Mouse (Mus musculus) lung, embryonic 14.5 days (tissue): ENCODE results near the gene Atp6v0a1. TPM values are rescaled to one million over a fixed set of nuclear protein-coding genes. Genes with fewer than 3 reads are reported as not detected.

Experiments
- ATAC-seq: fragments of 200-750 bp; cut with Nextera tagmentation; 2 replicates; pipeline ENCODE4 v1.8.0; 2017; ENCODE audit warnings: mild to moderate bottlenecking, moderate TSS enrichment, moderate library complexity; ENCODE audit not compliant: insufficient read depth
- DNase-seq: peaks from one replicate; pipeline ENCODE4 v3.0.0-alpha.2; 2015
- H3K27ac ChIP-seq: fragments of 300-500 bp; sonication (generic); 2 replicates; pipeline ENCODE4 v1.5.1; 2014; ENCODE audit warnings: low read depth, mild to moderate bottlenecking, moderate library complexity
- H3K27me3 ChIP-seq: fragments of 300-500 bp; sonication (generic); 2 replicates; pipeline ENCODE4 v1.6.1; 2014; ENCODE audit warnings: low read length, control low read depth; ENCODE audit not compliant: insufficient read depth
- H3K36me3 ChIP-seq: fragments of 300-500 bp; sonication (generic); 2 replicates; pipeline ENCODE4 v1.6.1; 2014; ENCODE audit warnings: control low read depth; ENCODE audit not compliant: insufficient read depth
- H3K4me1 ChIP-seq: fragments of 300-500 bp; sonication (generic); 2 replicates; pipeline ENCODE4 v1.6.1; 2014; ENCODE audit warnings: antibody characterized with exemption, control low read depth; ENCODE audit not compliant: insufficient read depth
- H3K4me2 ChIP-seq: fragments of 300-500 bp; sonication (generic); 2 replicates; pipeline ENCODE4 v1.6.1; 2014; ENCODE audit warnings: mild to moderate bottlenecking
- H3K4me3 ChIP-seq: fragments of 300-500 bp; sonication (generic); 2 replicates; pipeline ENCODE4 v1.5.1; 2014; ENCODE audit warnings: low read depth, low read length
- H3K9ac ChIP-seq: fragments of 300-500 bp; sonication (generic); 2 replicates; pipeline ENCODE4 v1.6.1; 2014
- H3K9me3 ChIP-seq: fragments of 300-500 bp; sonication (generic); 2 replicates; pipeline ENCODE4 v1.6.1; 2016; ENCODE audit warnings: low read depth, low read length, control low read depth
- CTCF ChIP-seq: IDR thresholded peaks from 2 replicates; pipeline ENCODE4 v1.5.1; 2016; ENCODE audit warnings: antibody characterized with exemption, low read depth
- WGBS: fragments of 180-500 bp; shearing (Covaris S2); extraction: QIAGEN DNeasy Blood & Tissue Kit; methylation state at CpG from one replicate; pipeline ENCODE4 v1.1.7; 2014; 5-methylcytosine and 5-hydroxymethylcytosine counted together
- polyA plus RNA-seq: library from polyadenylated mRNA; unstranded; fragments of >200 nt; fragmentation: Nextera tagmentation; extraction: Ambion mirVana; gene quantifications from 2 replicates; pipeline ENCODE4 v1.2.1, GENCODE M21; 2014

Gene Atp6v0a1
- polyA plus RNA-seq, 1 experiment from 2014 or later: 38.0 TPM

GRCm38 (mm10) chr11:101027121-101027520 lies 17.9 kb downstream of the Atp6v0a1 start:
- no peak for TF ChIP-seq CTCF
- Histone ChIP-seq H3K4me1 (no peaks in the 10 kb centered on the region), H3K9me3 (no peaks in the 10 kb centered on the region), H3K9ac (no peak overlapping the region), H3K4me2 (no peak overlapping the region), H3K27ac (no peak overlapping the region), H3K36me3 (peaks cover 63% of the 10 kb centered on the region), H3K4me3 (no peak overlapping the region), H3K27me3 (no peaks in the 10 kb centered on the region)
- ATAC-seq (no peak), DNase-seq (no peak)
- WGBS: 85% methylated on average over 11 of the region's 11 CpGs

GRCm38 (mm10) chr11:101029320-101029719 lies 20.1 kb downstream of the Atp6v0a1 start:
- Histone ChIP-seq H3K36me3 (peaks cover 67% of the 10 kb centered on the region), H3K27me3 (no peaks in the 10 kb centered on the region), H3K4me2 (no peak overlapping the region), H3K9ac (no peak overlapping the region), H3K4me3 (no peak overlapping the region), H3K4me1 (no peaks in the 10 kb centered on the region), H3K27ac (no peak overlapping the region), H3K9me3 (no peaks in the 10 kb centered on the region)
- ATAC-seq: no peak
- 85% methylated on average over 8 of the region's 8 CpGs for WGBS
- no peak for TF ChIP-seq CTCF
- DNase-seq: no peak

- Histone ChIP-seq H3K9me3 (no peaks in the 10 kb centered on the region), H3K27ac (no peak overlapping the region; the same call in 1 of the 2 replicates), H3K4me3 (no peak overlapping the region), H3K36me3 (peaks cover 72% of the 10 kb centered on the region), H3K4me2 (no peak overlapping the region), H3K9ac (no peak overlapping the region), H3K4me1 (no peaks in the 10 kb centered on the region), H3K27me3 (no peaks in the 10 kb centered on the region)
- 82% methylated on average over 10 of the region's 10 CpGs for WGBS
- TF ChIP-seq CTCF: no peak
- ATAC-seq: no peak
- DNase-seq: no peak
Measured at GRCm38 (mm10) chr11:101030136-101030807, 21.0 kb downstream of the Atp6v0a1 start.

- 82% methylated on average over 4 of the region's 4 CpGs for WGBS
- H3K4me2 ChIP-seq: no peak overlapping the region
Measured at GRCm38 (mm10) chr11:101030808-101031156, 21.5 kb downstream of the Atp6v0a1 start.

GRCm38 (mm10) chr11:101031470-101031869 lies 22.2 kb downstream of the Atp6v0a1 start:
- 80% methylated on average over 1 of the region's 1 CpGs for WGBS
- Histone ChIP-seq H3K4me1 (no peaks in the 10 kb centered on the region), H3K27ac (no peak overlapping the region), H3K4me2 (no peak overlapping the region), H3K27me3 (no peaks in the 10 kb centered on the region), H3K4me3 (no peak overlapping the region), H3K36me3 (peaks cover 75% of the 10 kb centered on the region), H3K9ac (no peak overlapping the region), H3K9me3 (no peaks in the 10 kb centered on the region)
- TF ChIP-seq CTCF: no peak
- DNase-seq (no peak), ATAC-seq (no peak)

More at GRCm38 (mm10) chr11:101030808-101031156, 21.5 kb downstream of the Atp6v0a1 start:
- Histone ChIP-seq H3K36me3 (peaks cover 73% of the 10 kb centered on the region), H3K27ac (no peak overlapping the region), H3K27me3 (no peaks in the 10 kb centered on the region), H3K9me3 (no peaks in the 10 kb centered on the region), H3K9ac (no peak overlapping the region), H3K4me3 (no peak overlapping the region), H3K4me1 (no peaks in the 10 kb centered on the region)
- no peak for ATAC-seq
- DNase-seq: no peak
- TF ChIP-seq CTCF: no peak

- H3K4me3 ChIP-seq: no peak overlapping the region
- peaks cover 76% of the 10 kb centered on the region for H3K36me3 ChIP-seq
- DNase-seq: no peak
- H3K27me3 ChIP-seq: no peaks in the 10 kb centered on the region
- no peaks in the 10 kb centered on the region for H3K4me1 ChIP-seq
- H3K4me2 ChIP-seq: no peak overlapping the region
- 94% methylated on average over 17 of the region's 17 CpGs for WGBS
- no peak overlapping the region for H3K9ac ChIP-seq
- no peak for ATAC-seq
- H3K27ac ChIP-seq: no peak overlapping the region
- TF ChIP-seq CTCF: no peak
- no peaks in the 10 kb centered on the region for H3K9me3 ChIP-seq
Measured at GRCm38 (mm10) chr11:101033856-101034500, 24.7 kb downstream of the Atp6v0a1 start.

- Histone ChIP-seq H3K36me3 (peaks cover 79% of the 10 kb centered on the region), H3K27ac (no peak overlapping the region), H3K4me2 (no peak overlapping the region), H3K9ac (no peak overlapping the region), H3K4me3 (no peak overlapping the region), H3K27me3 (no peaks in the 10 kb centered on the region), H3K4me1 (no peaks in the 10 kb centered on the region), H3K9me3 (no peaks in the 10 kb centered on the region)
- no peak for DNase-seq
- TF ChIP-seq CTCF: no peak
- 85% methylated on average over 8 of the region's 8 CpGs for WGBS
- no peak for ATAC-seq
Measured at GRCm38 (mm10) chr11:101034614-101035327, 25.5 kb downstream of the Atp6v0a1 start.
